Mouse (Mus musculus): Measurements from ENCODE around the gene Kazn.

DNA sequence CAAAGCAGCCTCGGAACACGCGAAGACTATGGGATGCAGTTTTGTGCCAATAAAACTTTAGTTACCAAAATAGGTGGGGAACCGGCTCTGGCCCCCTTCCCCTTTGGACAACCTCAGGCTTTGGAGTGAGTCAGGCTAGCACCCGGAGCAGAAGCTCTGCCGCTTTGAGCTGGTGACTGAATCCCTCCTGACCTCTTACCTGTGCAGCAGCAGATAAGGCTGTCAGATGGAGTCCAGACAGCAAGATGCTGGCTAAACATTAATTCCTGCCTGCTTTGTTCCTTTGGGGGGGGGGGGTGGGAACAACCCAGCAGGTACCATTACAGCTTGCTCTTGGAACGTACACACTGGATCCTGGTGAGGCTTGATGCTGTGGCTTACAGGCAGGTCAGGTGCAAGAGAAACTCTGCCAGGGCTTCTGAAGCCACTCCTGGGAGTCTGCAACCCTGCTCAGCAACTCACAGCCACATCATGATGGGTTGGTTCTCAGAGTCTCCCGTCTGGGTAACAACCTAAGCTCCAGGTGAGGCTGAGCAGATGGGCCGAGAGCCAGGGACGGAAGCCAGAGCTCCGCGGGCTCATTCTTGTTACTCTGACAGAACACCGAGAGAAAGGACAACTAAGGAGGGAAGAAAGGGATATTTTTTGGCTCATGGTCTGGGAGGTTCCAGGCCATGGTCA lies 54.2 kb downstream of the Kazn start:
- TF ChIP-seq POLR2A (IDR thresholded peaks at IDR 0.05; ENCODE audit: borderline replicate concordance, control insufficient read depth, low read depth, low read length) (no peak), CTCF (IDR thresholded peaks at IDR 0.05; ENCODE audit: control insufficient read depth, insufficient read depth, low read length) (no peak)
